In genomic region chr1:87900979-87901378, GRCm38 (mm10) we compare ENCODE assay signal across 9 mouse cellular contexts. TPM values are rescaled to one million over a fixed set of nuclear protein-coding genes. Genes with fewer than 3 reads are reported as not detected.
A peak's percentile ranks its signal among the peaks of the same experiment; 100 is the strongest.
DNase-seq lines count a peak whose midpoint lies in the region; ATAC-seq and TF ChIP-seq lines count a peak whose summit lies in the region.
"Had no signal": no experiment of that assay in that cellular context is flagged by ENCODE, and none has a peak within 500 bp of the region (broad histone marks: within the 10 kb centered on the region; RNA-seq: fewer than 3 reads in every experiment).

No protein-coding gene starts in this region.

- 0 out of 2 replicates have a peak, but pooled peaks have one; percentile 36 for ATAC-seq in cerebellum, adult (ENCODE audit: insufficient number of reproducible peaks, low FRiP score, low TSS enrichment)
- ATAC-seq in intestine, postnatal 0 days, result peak; percentile 61
- ATAC-seq in forebrain, postnatal 0 days, result no peak

- no peak overlapping the region for H3K9ac ChIP-seq in intestine, postnatal 0 days (ENCODE audit: low read depth, low read length)
- no peak overlapping the region for H3K9ac ChIP-seq in forebrain, postnatal 0 days
- H3K9ac ChIP-seq: embryonic facial prominence, embryonic 13.5 days had no signal

- H3K4me3 ChIP-seq in intestine, postnatal 0 days (ENCODE audit: low read depth, low read length), result no peak overlapping the region
- H3K4me3 ChIP-seq in forebrain, postnatal 0 days (ENCODE audit: low read depth, low read length), result no peak overlapping the region
- H3K4me3 ChIP-seq: embryonic facial prominence, embryonic 13.5 days had no signal

- TF ChIP-seq CTCF in intestine, postnatal 0 days (IDR thresholded peaks at IDR 0.05; ENCODE audit: low read depth), result no peak
- TF ChIP-seq CTCF in forebrain, postnatal 0 days (IDR thresholded peaks at IDR 0.05; ENCODE audit: low read depth), result no peak

- H3K36me3 ChIP-seq in intestine, postnatal 0 days (ENCODE audit: control insufficient read depth, insufficient read depth), result no peaks in the 10 kb centered on the region
- no peaks in the 10 kb centered on the region for H3K36me3 ChIP-seq in forebrain, postnatal 0 days (ENCODE audit: insufficient read depth)

- H3K27me3 ChIP-seq in intestine, postnatal 0 days (replicated peaks; ENCODE audit: control insufficient read depth, insufficient read depth, low read length), result no peaks in the 10 kb centered on the region
- H3K27me3 ChIP-seq in forebrain, postnatal 0 days (ENCODE audit: insufficient read depth, low read length), result no peaks in the 10 kb centered on the region
- H3K27me3 ChIP-seq: embryonic facial prominence, embryonic 13.5 days had no signal

- H3K4me2 ChIP-seq in intestine, postnatal 0 days (replicated peaks; ENCODE audit: low read depth), result no peak overlapping the region
- H3K4me2 ChIP-seq in forebrain, postnatal 0 days (ENCODE audit: low read depth), result no peak overlapping the region
- H3K4me2 ChIP-seq: embryonic facial prominence, embryonic 13.5 days had no signal

- WGBS in intestine, postnatal 0 days, result 71% methylated on average over 6 of the region's 6 CpGs
- WGBS in forebrain, postnatal 0 days, result 86% methylated on average over 6 of the region's 6 CpGs

- no peak for DNase-seq in cerebellum, postnatal 36 days
- DNase-seq in gastrocnemius, postnatal 10 days, result peak; percentile 12
- DNase-seq in lung, postnatal 36 days, result peak; percentile 79
- DNase-seq in forebrain, postnatal 0 days, result no peak
- no peak for DNase-seq in cerebellum, adult 9-10 months
- no peak for DNase-seq in left cerebral cortex, adult 9 months (ENCODE audit: low spot score in 2 of 2)

- H3K4me1 ChIP-seq in intestine, postnatal 0 days (replicated peaks; ENCODE audit: control insufficient read depth, insufficient read depth, low read length), result peaks cover 3% of the 10 kb centered on the region
- H3K4me1 ChIP-seq in forebrain, postnatal 0 days (ENCODE audit: insufficient read depth), result no peaks in the 10 kb centered on the region
- H3K4me1 ChIP-seq: embryonic facial prominence, embryonic 13.5 days had no signal

- peak overlapping the region; percentile 64; the same call in 1 of the 2 replicates for H3K27ac ChIP-seq in intestine, postnatal 0 days (ENCODE audit: low read depth, low read length)
- H3K27ac ChIP-seq in forebrain, postnatal 0 days (ENCODE audit: low read depth, low read length), result no peak overlapping the region
- H3K27ac ChIP-seq: embryonic facial prominence, embryonic 13.5 days had no signal

- no peaks in the 10 kb centered on the region for H3K9me3 ChIP-seq in intestine, postnatal 0 days (ENCODE audit: control insufficient read depth)
- no peaks in the 10 kb centered on the region for H3K9me3 ChIP-seq in forebrain, postnatal 0 days (ENCODE audit: low read length)
- H3K9me3 ChIP-seq: embryonic facial prominence, embryonic 13.5 days had no signal

RNA-seq across cellular contexts. Expression of gene Dgkd, which starts 47.9 kb away (rescaled TPM):
- 10 to 100 TPM; 37.5 to 44.6 TPM for total RNA-seq in gastrocnemius, postnatal 10 days (2021)
- polyA plus RNA-seq in intestine, postnatal 0 days (2015; fragmentation: Nextera tagmentation; extraction: Ambion mirVana), result 20.2 and 24.1 TPM in 2 replicates
- 80.2 and 80.4 TPM in 2 replicates for total RNA-seq in forebrain, postnatal 0 days (2014; rRNA removed)
- 30.1 and 37.1 TPM in 2 replicates for polyA plus RNA-seq in forebrain, postnatal 0 days (2015; fragmentation: Nextera tagmentation; extraction: Ambion mirVana)

Comparison
In these comparisons a context has a peak if more than half of its experiments do, and no peak if none do; other contexts are left out.
1. DNase-seq: peak in gastrocnemius, postnatal 10 days (single experiment) and lung, postnatal 36 days (single experiment); none in cerebellum, postnatal 36 days (0 of 2), forebrain, postnatal 0 days (single experiment), cerebellum, adult 9-10 months (single experiment) and left cerebral cortex, adult 9 months (0 of 2).